Mouse (Mus musculus) heart, adult 2 months (tissue): ENCODE measurements at regions not wholly inside any gene's neighbourhood (a gene's known extent, or its start where the extent isn't known, plus 50 kb on each side); places are given as distances from the start of the nearest gene placed in this dataset.

Source experiments
- CTCF ChIP-seq: fragments of 200-600 bp; IDR thresholded peaks from 2 replicates; pipeline ENCODE4 v1.8.1; 2022; ENCODE audit warnings: antibody characterized with exemption, mild to moderate bottlenecking, moderate library complexity
- EP300 ChIP-seq: fragments of 200-500 bp; IDR thresholded peaks from 2 replicates; pipeline ENCODE4 v1.6.1; 2011; ENCODE audit warnings: low read depth, low read length, control low read depth; ENCODE audit not compliant: insufficient read depth
- POLR2A ChIP-seq: fragments of 200-500 bp; IDR thresholded peaks from 2 replicates; pipeline ENCODE4 v1.6.1; 2011; ENCODE audit warnings: mild to moderate bottlenecking, low read depth, low read length, control low read depth; ENCODE audit not compliant: insufficient read depth

GRCm38 (mm10) chr10:97249760-97250159, 229.6 kb upstream of the Dcn start:
- TF ChIP-seq CTCF (no peak), POLR2A (no peak), EP300 (no peak)
